Mouse (Mus musculus): ENCODE results near the gene Ifit3b.
A peak's percentile ranks its signal among the peaks of the same experiment; 100 is the strongest.
"Not testable (repeated sequence)": the region's sequence is repeated elsewhere in the genome, so short reads cannot be mapped to it uniquely, and the experiment has no call there.

Gene Ifit3b

DNA sequence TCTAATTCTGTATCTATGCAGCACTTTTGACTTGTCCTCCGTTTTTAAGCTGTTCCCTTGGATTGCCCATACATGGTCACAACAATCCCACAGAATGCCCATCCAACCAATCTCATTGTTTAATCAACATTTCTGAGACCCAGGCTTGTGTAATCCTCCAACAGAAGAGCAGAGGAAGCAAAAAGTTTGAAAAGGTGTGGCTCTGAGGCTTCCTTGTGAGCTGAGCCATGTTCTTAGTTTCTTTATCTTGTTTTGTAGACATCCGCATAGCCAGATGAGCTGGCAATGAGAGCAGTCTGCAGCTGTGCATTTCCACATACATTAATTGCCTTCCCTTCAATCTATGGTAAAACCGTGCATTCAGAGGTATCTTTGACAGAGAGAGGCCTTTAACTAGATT lies 2.3 kb upstream of the Ifit3b start:
- DNase-seq (ENCODE audit: low read depth, low spot score), result no peak

DNA sequence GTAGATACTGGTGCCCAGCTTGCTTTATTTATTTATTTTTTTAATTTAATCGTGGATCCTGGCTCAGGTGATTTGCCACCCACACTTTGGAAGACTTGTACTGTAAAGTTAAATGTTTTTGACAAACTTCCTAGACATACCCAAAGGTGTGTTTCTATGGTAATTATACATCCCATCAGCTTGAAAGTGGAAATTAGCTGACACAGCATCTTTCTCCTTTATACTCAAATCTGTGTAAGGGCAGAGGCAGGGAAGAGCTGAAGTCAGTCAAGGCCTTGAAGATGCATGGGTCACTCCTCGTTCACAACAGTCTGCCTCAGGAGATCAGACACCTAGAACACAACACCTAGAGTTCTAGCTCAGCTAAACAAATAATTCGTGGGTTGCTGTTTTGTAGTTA lies 2.3 kb downstream of the Ifit3b start:
- not testable (repeated sequence) for DNase-seq (ENCODE audit: low read depth, low spot score)

DNA sequence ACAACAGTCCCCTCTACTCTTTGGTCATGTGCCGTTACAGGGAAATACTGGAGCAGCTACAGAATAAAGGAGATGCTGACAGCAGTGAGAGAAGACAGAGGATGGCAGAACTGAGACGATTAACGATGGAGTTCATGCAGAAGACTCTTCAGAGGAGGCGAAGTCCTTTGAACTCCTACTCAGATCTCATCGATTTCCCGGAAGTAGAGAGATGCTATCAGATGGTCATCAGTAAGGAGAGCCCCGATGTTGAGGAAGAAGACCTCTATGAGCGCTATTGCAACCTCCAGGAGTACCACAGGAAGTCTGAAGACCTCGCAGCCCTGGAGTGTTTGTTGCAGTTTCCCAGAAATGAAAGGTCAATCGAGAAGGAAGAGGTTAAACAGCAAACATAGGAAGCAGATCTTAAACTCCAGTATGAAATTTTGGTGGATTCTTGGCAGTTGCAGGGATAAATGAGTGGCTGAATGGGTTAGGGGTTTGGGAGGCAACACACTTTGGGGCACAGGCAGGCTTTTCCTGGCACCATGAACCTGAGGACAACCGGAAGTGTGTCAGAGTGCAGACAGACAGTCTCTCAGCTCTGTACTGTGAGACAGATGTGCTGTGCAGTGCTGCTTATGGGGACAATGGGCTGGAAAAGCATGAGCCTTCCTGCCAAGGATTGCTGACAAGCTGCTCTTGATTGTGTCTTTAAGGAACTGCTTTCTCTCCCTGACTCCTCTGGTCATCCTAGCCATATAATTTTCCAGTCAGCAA lies 4.7 kb downstream of the Ifit3b start:
- not testable (repeated sequence) for DNase-seq (ENCODE audit: low read depth, low spot score)

DNA sequence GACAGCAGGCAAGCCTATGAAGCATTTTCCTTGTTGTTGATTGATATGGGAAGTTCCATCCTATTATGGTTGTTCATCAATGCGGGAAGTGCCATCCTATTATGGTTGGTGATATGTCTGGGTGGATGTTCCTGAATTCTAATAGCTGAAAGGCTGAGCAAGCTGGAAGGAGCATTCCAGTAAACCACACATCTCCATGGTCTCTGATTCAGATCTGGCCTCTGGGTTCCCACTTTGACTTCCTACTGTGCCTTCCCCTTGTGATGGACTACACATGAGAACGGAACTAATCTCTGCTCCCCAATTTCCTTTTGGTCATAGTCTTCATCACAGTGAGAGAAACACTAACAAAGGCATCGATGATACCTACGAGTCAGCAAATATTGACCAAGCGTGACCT lies 13.1 kb downstream of the Ifit3b start:
- no peak for DNase-seq (ENCODE audit: low read depth, low spot score)

DNA sequence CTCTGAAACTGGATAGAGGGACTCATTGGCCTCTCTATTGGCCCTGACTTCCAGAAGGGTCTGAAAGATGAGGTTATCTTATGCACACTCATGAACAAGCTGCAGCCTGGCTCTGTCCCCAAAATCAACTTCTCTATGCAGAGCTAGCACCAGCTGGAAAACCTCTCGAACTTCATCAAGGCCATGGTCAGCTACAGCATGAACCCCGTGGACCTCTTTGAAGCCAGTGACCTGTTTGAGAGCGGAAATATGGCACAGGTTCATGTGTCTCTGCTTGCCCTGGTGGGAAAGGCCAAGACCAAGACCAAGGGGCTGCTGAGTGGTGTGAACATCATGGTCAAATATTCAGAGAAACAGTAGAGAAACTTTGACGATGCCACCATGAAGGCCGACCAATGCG lies 16.0 kb downstream of the Ifit3b start:
- no peak for DNase-seq (ENCODE audit: low read depth, low spot score)

DNA sequence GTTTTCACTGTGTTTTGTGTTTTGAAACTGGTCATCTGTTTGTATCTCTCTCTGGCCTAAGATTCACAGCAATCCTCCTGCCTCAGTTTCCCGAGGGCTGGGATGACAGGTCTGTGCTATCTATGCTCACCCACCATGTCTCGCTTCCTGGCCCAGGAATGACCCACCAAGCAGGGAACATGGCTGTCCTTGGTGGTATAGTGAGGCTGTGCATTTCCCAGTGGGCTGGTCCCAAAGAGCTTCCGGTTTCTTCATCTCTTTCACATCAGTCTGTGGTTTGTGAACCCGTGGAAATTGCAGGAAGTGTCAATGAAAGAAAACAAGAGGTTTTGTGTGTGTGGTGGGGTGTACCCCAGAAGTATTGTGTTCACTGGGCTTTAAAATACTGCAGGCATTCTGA lies 16.9 kb downstream of the Ifit3b start:
- DNase-seq (ENCODE audit: low read depth, low spot score), result no peak

DNA sequence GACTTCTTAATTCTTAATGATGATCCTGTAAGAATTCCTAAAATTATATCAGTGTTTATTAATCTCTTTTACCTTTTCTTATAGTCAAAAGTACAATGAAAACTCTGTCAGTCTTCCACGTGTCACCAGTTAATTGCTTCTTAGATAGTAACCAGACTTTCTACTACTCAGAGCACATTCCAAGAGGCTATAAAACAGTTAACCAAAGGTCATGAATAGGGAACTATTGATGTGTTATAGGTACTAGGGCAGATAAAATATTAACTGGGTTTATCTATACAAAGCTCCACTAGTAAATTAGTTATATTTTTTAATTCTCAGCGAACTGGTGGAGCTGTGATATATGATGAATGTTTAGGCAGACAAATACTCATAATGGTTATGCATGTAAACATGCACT lies 19.7 kb downstream of the Ifit3b start:
- no peak for DNase-seq (ENCODE audit: low read depth, low spot score)

DNA sequence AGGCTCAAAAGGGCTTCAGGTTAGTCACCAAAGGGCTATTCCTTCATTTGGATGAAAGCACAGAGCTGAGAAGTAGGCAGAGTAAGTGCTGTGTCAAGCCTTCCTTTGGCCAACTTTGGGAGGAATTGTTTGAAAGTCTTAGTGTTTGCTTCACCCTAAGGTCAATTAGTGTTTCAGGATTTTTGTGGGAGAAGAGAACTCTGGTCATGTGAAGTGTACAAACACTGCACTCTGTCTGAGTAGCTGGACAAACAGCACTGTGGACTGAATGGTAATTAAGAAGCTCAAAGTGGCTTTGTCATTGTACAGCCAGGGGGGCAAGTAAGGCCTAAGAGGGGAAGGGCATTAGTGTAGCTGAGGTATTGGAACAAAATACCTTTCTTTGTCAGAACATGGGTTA lies 23.7 kb downstream of the Ifit3b start:
- no peak for DNase-seq (ENCODE audit: low read depth, low spot score)

- no peak for DNase-seq (ENCODE audit: low read depth, low spot score)
These were observed 25.7 kb downstream of the Ifit3b start for GRCm38 (mm10) chr19:34633484-34633883.

GRCm38 (mm10) chr19:34636933-34637557 lies 29.3 kb downstream of the Ifit3b start:
- no peak for DNase-seq (ENCODE audit: low read depth, low spot score)

GRCm38 (mm10) chr19:34640623-34641022 lies 32.9 kb downstream of the Ifit3b start, which contains the start of the genes Ifit1bl2 and Ifit1:
Gene Ifit1bl2, minus strand, starts transcription at chr19:34640743.
Gene Ifit1, plus strand, starts transcription at chr19:34640871.
- DNase-seq (ENCODE audit: low read depth, low spot score), result no peak

- DNase-seq (ENCODE audit: low read depth, low spot score), result no peak
These were observed 34.8 kb downstream of the Ifit3b start for GRCm38 (mm10) chr19:34642616-34643015.

- DNase-seq (ENCODE audit: low read depth, low spot score), result not testable (repeated sequence)
These were observed 39.9 kb downstream of the Ifit3b start for GRCm38 (mm10) chr19:34647630-34648029.

DNA sequence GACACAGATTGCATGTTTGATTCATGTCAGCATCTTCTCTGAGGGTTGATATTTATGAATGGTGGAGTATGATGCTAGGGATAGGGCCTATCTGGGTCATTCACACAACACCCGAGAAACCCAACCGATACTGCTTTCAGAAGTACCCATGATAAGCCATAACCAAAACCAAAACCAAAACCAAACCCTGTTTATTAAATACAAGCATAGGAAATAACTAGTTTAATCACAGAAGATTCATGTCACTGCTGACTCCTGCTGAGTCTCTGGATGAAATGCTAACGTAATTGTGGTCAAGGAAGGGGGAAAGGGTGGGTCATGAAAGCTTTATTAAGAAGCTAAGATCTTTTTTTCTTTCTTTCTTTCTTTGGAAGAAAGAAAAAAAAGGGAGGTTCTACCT lies 42.5 kb downstream of the Ifit3b start:
- DNase-seq (ENCODE audit: low read depth, low spot score), result no peak

GRCm38 (mm10) chr19:34650997-34651396 lies 43.2 kb downstream of the Ifit3b start:
- no peak for DNase-seq (ENCODE audit: low read depth, low spot score)

DNA sequence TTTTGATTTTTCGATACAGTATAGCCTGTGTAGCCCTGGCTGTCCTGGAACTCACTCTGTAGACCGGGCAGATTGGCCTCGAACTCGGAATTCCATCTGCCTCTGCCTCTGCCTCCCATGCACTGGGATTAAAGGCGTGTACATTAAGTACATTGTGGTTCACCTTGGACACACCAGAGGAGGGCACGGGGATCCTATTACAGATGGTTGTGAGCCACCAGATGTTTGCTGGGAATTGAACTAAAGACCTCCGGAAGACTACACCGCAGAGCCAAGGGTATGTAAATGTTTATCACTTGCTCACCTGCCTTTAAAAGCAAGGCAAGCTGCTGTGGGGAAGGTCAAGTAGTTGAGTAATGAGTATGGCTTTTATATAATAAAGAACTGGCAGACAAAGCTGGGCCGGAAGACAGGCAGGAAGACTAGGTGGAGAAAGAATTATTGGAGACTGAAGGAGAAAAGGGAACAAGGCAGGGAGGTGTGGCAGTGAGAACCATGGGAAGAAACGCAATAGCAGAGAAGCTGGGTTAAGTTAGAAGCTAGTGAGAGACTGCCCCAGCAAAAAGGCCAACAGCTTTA lies 47.5 kb downstream of the Ifit3b start:
- DNase-seq (ENCODE audit: low read depth, low spot score), result no peak

GRCm38 (mm10) chr19:34656511-34657298 lies 48.9 kb downstream of the Ifit3b start:
- no peak for DNase-seq (ENCODE audit: low read depth, low spot score)

DNA sequence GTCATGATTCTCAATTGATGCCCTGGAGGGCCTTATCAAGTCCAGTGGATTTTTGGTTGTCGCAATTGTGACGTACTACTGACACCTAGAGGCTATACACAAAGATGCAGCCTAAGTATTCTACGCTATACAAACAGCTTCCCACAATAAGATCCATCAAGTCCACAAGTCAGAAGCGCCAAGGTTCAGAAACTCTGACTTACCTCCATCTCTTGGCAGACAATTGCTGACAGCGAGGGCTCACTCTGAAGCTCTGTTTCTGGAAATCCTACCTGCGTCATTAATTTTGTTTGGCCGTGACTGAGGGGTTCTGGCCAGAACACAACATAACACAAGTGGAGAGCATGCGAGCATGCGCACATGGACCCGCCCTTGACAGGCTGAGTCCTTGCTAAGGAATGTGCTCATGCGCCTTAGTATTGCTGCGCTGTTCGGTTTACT lies 54.3 kb downstream of the Ifit3b start:
- DNase-seq (ENCODE audit: low read depth, low spot score), result peak; percentile 52

GRCm38 (mm10) chr19:34662740-34663139 lies 55.0 kb downstream of the Ifit3b start:
- no peak for DNase-seq (ENCODE audit: low read depth, low spot score)

Data from WW6 (cell line).